In the genomic region with DNA sequence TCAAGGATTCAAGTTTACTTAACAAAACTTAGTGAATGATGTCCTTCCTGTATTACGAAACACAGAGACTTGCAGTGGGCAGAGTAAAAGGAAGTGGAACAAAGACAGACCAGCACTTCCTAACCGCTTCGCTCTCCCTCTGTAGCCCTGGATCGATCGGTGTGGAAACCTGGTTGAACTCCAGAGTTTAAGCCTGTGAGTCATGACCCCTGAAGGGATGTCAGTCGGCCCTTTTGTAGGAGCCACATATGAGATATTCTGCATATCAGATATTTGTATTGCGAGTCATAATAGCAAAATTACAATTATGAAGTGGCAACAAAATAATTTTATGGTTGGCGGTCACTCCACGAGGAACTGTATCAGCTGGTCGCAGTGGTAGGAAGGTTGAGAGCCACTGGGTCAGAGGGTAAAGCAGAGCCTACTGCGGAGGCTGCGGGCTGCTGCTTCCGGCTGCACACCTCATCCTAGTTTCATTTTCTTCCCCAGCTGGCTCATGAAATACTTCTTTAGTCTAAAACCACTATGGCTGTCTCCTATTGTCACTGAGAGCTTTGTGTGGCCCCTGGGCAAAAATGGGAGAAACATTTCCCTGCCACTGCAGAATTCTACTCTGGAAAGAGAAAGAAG, we compare ENCODE assay signal across 8 mouse cellular contexts. TPM values are rescaled to one million over a fixed set of nuclear protein-coding genes. Genes with fewer than 3 reads are reported as not detected.
DNase-seq lines count a peak whose midpoint lies in the region; ATAC-seq lines count a peak whose summit lies in the region.

No protein-coding gene starts in this region.

- no peak for DNase-seq in hindbrain, embryonic 10.5 days (ENCODE audit: low spot score)
- DNase-seq in CD4-positive, CD25-positive, alpha-beta regulatory T cell, adult 2 months (ENCODE audit: low read depth, low spot score): peak; percentile 76
- no peak for DNase-seq in cerebellum, adult 9-11 months
- DNase-seq in frontal cortex, postnatal 14 days (ENCODE audit: low spot score in 2 of 2): no peak

- ATAC-seq in hindbrain, embryonic 12.5 days (ENCODE audit: low FRiP score): no peak
- no peak for ATAC-seq in heart, embryonic 15.5 days (replicated peaks; ENCODE audit: insufficient number of reproducible peaks, insufficient read depth, low FRiP score, low read depth)
- ATAC-seq in forebrain, embryonic 13.5 days: no peak

- H3K4me2 ChIP-seq in hindbrain, embryonic 12.5 days (replicated peaks): no peak overlapping the region
- peak overlapping the region; percentile 54 for H3K4me2 ChIP-seq in heart, embryonic 15.5 days
- no peak overlapping the region for H3K4me2 ChIP-seq in forebrain, embryonic 13.5 days

- H3K27me3 ChIP-seq in hindbrain, embryonic 10.5 days (ENCODE audit: insufficient read depth, poor library complexity, severe bottlenecking): no peaks in the 10 kb centered on the region
- no peaks in the 10 kb centered on the region for H3K27me3 ChIP-seq in hindbrain, embryonic 12.5 days
- H3K27me3 ChIP-seq in heart, embryonic 15.5 days: no peaks in the 10 kb centered on the region
- no peaks in the 10 kb centered on the region for H3K27me3 ChIP-seq in megakaryocyte, embryonic 14.5 days (replicated peaks)
- no peaks in the 10 kb centered on the region for H3K27me3 ChIP-seq in forebrain, embryonic 13.5 days

- 90% methylated on average over 13 of the region's 13 CpGs for WGBS in hindbrain, embryonic 10.5 days
- WGBS in hindbrain, embryonic 12.5 days: 89% methylated on average over 13 of the region's 13 CpGs
- WGBS in heart, embryonic 15.5 days: 68% methylated on average over 13 of the region's 13 CpGs
- WGBS in forebrain, embryonic 13.5 days: 93% methylated on average over 13 of the region's 13 CpGs

- 0 out of 2 replicates have a peak overlapping the region, but pooled peaks have one; percentile 35 for H3K27ac ChIP-seq in hindbrain, embryonic 10.5 days
- H3K27ac ChIP-seq in hindbrain, embryonic 12.5 days: no peak overlapping the region
- peak overlapping the region; percentile 99 for H3K27ac ChIP-seq in heart, embryonic 15.5 days
- H3K27ac ChIP-seq in forebrain, embryonic 13.5 days: no peak overlapping the region; the same call in 1 of the 2 replicates

- no peak overlapping the region for H3K9ac ChIP-seq in hindbrain, embryonic 12.5 days
- no peak overlapping the region for H3K9ac ChIP-seq in heart, embryonic 15.5 days
- H3K9ac ChIP-seq in forebrain, embryonic 13.5 days: no peak overlapping the region

- H3K4me1 ChIP-seq in hindbrain, embryonic 10.5 days (replicated peaks): peaks cover 30% of the 10 kb centered on the region; the same call in 1 of the 2 replicates
- peaks cover 15% of the 10 kb centered on the region; the same call in 1 of the 2 replicates for H3K4me1 ChIP-seq in hindbrain, embryonic 12.5 days
- H3K4me1 ChIP-seq in heart, embryonic 15.5 days (replicated peaks): peaks cover 62% of the 10 kb centered on the region
- peaks cover 84% of the 10 kb centered on the region for H3K4me1 ChIP-seq in megakaryocyte, embryonic 14.5 days
- H3K4me1 ChIP-seq in forebrain, embryonic 13.5 days: peaks cover 7% of the 10 kb centered on the region; the same call in 1 of the 2 replicates

- H3K4me3 ChIP-seq in hindbrain, embryonic 10.5 days: no peak overlapping the region
- no peak overlapping the region for H3K4me3 ChIP-seq in hindbrain, embryonic 12.5 days
- peak overlapping the region; percentile 14 for H3K4me3 ChIP-seq in heart, embryonic 15.5 days
- H3K4me3 ChIP-seq in megakaryocyte, embryonic 14.5 days (replicated peaks): peak overlapping the region; percentile 92
- no peak overlapping the region for H3K4me3 ChIP-seq in forebrain, embryonic 13.5 days

- H3K9me3 ChIP-seq in hindbrain, embryonic 10.5 days: no peaks in the 10 kb centered on the region
- H3K9me3 ChIP-seq in hindbrain, embryonic 12.5 days (replicated peaks): no peaks in the 10 kb centered on the region
- no peaks in the 10 kb centered on the region for H3K9me3 ChIP-seq in heart, embryonic 15.5 days (replicated peaks)
- no peaks in the 10 kb centered on the region for H3K9me3 ChIP-seq in megakaryocyte, embryonic 14.5 days
- H3K9me3 ChIP-seq in forebrain, embryonic 13.5 days (replicated peaks): no peaks in the 10 kb centered on the region

- peaks cover 30% of the 10 kb centered on the region for H3K36me3 ChIP-seq in hindbrain, embryonic 10.5 days
- H3K36me3 ChIP-seq in hindbrain, embryonic 12.5 days: peaks cover 11% of the 10 kb centered on the region
- H3K36me3 ChIP-seq in heart, embryonic 15.5 days: peaks cover 8% of the 10 kb centered on the region; the same call in 1 of the 2 replicates
- H3K36me3 ChIP-seq in megakaryocyte, embryonic 14.5 days (replicated peaks; ENCODE audit: low read length): peaks cover 29% of the 10 kb centered on the region
- peaks cover 11% of the 10 kb centered on the region for H3K36me3 ChIP-seq in forebrain, embryonic 13.5 days (ENCODE audit: poor library complexity, severe bottlenecking)

RNA-seq across cellular contexts. Expression of a gene that starts 15.7 kb away (rescaled TPM):
- polyA plus RNA-seq in hindbrain, embryonic 10.5 days (2016; fragmentation: Nextera tagmentation; extraction: Ambion mirVana): 29.5 and 31.4 TPM in 2 replicates
- 19.0 and 20.8 TPM in 2 replicates for polyA plus RNA-seq in hindbrain, embryonic 12.5 days (2016; fragmentation: Nextera tagmentation; extraction: Ambion mirVana)
- 12.9 and 18.2 TPM in 2 replicates for polyA plus RNA-seq in heart, embryonic 15.5 days (2015; fragmentation: Nextera tagmentation; extraction: Ambion mirVana)
- polyA plus RNA-seq in megakaryocyte, embryonic 14.5 days (2012; ENCODE audit: insufficient read depth, low replicate concordance): 34.2 and 36.6 TPM in 2 replicates
- 18.3 and 18.8 TPM in 2 replicates for polyA plus RNA-seq in forebrain, embryonic 13.5 days (2015; fragmentation: Nextera tagmentation; extraction: Ambion mirVana)

RNA-seq across cellular contexts. Expression of a gene that starts 23.2 kb away (rescaled TPM):
- 31.4 and 36.4 TPM in 2 replicates for polyA plus RNA-seq in hindbrain, embryonic 10.5 days (2016; fragmentation: Nextera tagmentation; extraction: Ambion mirVana)
- 21.5 and 22.5 TPM in 2 replicates for polyA plus RNA-seq in hindbrain, embryonic 12.5 days (2016; fragmentation: Nextera tagmentation; extraction: Ambion mirVana)
- polyA plus RNA-seq in heart, embryonic 15.5 days (2015; fragmentation: Nextera tagmentation; extraction: Ambion mirVana): 65.2 and 74.8 TPM in 2 replicates
- 2.0 and 16.6 TPM in 2 replicates for polyA plus RNA-seq in megakaryocyte, embryonic 14.5 days (2012; ENCODE audit: insufficient read depth, low replicate concordance)
- polyA plus RNA-seq in forebrain, embryonic 13.5 days (2015; fragmentation: Nextera tagmentation; extraction: Ambion mirVana): 13.9 and 20.0 TPM in 2 replicates

RNA-seq across cellular contexts. Expression of a gene that starts 39.1 kb away (rescaled TPM):
- 0.37 and 0.75 TPM in 2 replicates for polyA plus RNA-seq in hindbrain, embryonic 10.5 days (2016; fragmentation: Nextera tagmentation; extraction: Ambion mirVana)
- 0.53 and 1.5 TPM in 2 replicates for polyA plus RNA-seq in hindbrain, embryonic 12.5 days (2016; fragmentation: Nextera tagmentation; extraction: Ambion mirVana)
- 1.7 and 2.9 TPM in 2 replicates for polyA plus RNA-seq in heart, embryonic 15.5 days (2015; fragmentation: Nextera tagmentation; extraction: Ambion mirVana)
- polyA plus RNA-seq in megakaryocyte, embryonic 14.5 days (2012; ENCODE audit: insufficient read depth, low replicate concordance): not detected in 2 replicates
- 0.08 and 0.25 TPM in 2 replicates for polyA plus RNA-seq in forebrain, embryonic 13.5 days (2015; fragmentation: Nextera tagmentation; extraction: Ambion mirVana)

RNA-seq across cellular contexts. Expression of a gene that starts 46.2 kb away (rescaled TPM):
- 1.6 and 2.3 TPM in 2 replicates for polyA plus RNA-seq in hindbrain, embryonic 10.5 days (2016; fragmentation: Nextera tagmentation; extraction: Ambion mirVana)
- polyA plus RNA-seq in hindbrain, embryonic 12.5 days (2016; fragmentation: Nextera tagmentation; extraction: Ambion mirVana): 0.26 and 0.46 TPM in 2 replicates
- polyA plus RNA-seq in heart, embryonic 15.5 days (2015; fragmentation: Nextera tagmentation; extraction: Ambion mirVana): 0.09 and 0.15 TPM in 2 replicates
- polyA plus RNA-seq in megakaryocyte, embryonic 14.5 days (2012; ENCODE audit: insufficient read depth, low replicate concordance): 0.77 and 1.4 TPM in 2 replicates
- polyA plus RNA-seq in forebrain, embryonic 13.5 days (2015; fragmentation: Nextera tagmentation; extraction: Ambion mirVana): 0.15 and 0.21 TPM in 2 replicates

RNA-seq across cellular contexts. Expression of a gene that starts 50.7 kb away (rescaled TPM):
- polyA plus RNA-seq in hindbrain, embryonic 10.5 days (2016; fragmentation: Nextera tagmentation; extraction: Ambion mirVana): 112 and 124 TPM in 2 replicates
- polyA plus RNA-seq in hindbrain, embryonic 12.5 days (2016; fragmentation: Nextera tagmentation; extraction: Ambion mirVana): 98.8 and 98.9 TPM in 2 replicates
- polyA plus RNA-seq in heart, embryonic 15.5 days (2015; fragmentation: Nextera tagmentation; extraction: Ambion mirVana): 45.2 and 58.7 TPM in 2 replicates
- 15.3 and 41.6 TPM in 2 replicates for polyA plus RNA-seq in megakaryocyte, embryonic 14.5 days (2012; ENCODE audit: insufficient read depth, low replicate concordance)
- polyA plus RNA-seq in forebrain, embryonic 13.5 days (2015; fragmentation: Nextera tagmentation; extraction: Ambion mirVana): 102 and 104 TPM in 2 replicates

Comparison
In these comparisons a context has a peak if more than half of its experiments do, and no peak if none do; other contexts are left out.
1. H3K27ac ChIP-seq: peak in hindbrain, embryonic 10.5 days (single experiment) and heart, embryonic 15.5 days (single experiment); none in hindbrain, embryonic 12.5 days (single experiment) and forebrain, embryonic 13.5 days (single experiment).
2. H3K4me3 ChIP-seq: peak in heart, embryonic 15.5 days (single experiment) and megakaryocyte, embryonic 14.5 days (single experiment); none in hindbrain, embryonic 10.5 days (single experiment), hindbrain, embryonic 12.5 days (single experiment) and forebrain, embryonic 13.5 days (single experiment).